Mouse (Mus musculus) lung, embryonic 16.5 days (tissue): ENCODE measurements around the gene Zbtb8a. TPM values are rescaled to one million over a fixed set of nuclear protein-coding genes. Genes with fewer than 3 reads are reported as not detected.

ENCODE experiments used
- ATAC-seq: fragments of 200-750 bp; cut with Nextera tagmentation; 2 replicates; pipeline ENCODE4 v1.8.0; 2017; ENCODE audit warnings: low read depth, mild to moderate bottlenecking, moderate library complexity
- H3K27ac ChIP-seq: fragments of 300-500 bp; sonication (generic); 2 replicates; pipeline ENCODE4 v1.5.1; 2014; ENCODE audit warnings: mild to moderate bottlenecking, control low read depth, low read length
- H3K27me3 ChIP-seq: fragments of 300-500 bp; sonication (generic); 2 replicates; pipeline ENCODE4 v1.6.1; 2014; ENCODE audit warnings: low read depth, low read length, mixed read lengths; ENCODE audit not compliant: control insufficient read depth, insufficient read depth
- H3K36me3 ChIP-seq: fragments of 300-500 bp; sonication (generic); 2 replicates; pipeline ENCODE4 v1.6.1; 2014; ENCODE audit warnings: low read length; ENCODE audit not compliant: control insufficient read depth, insufficient read depth
- H3K4me1 ChIP-seq: fragments of 300-500 bp; sonication (generic); replicated peaks from 2 replicates; pipeline ENCODE4 v1.6.1; 2014; ENCODE audit warnings: low read length, mixed read lengths; ENCODE audit not compliant: control insufficient read depth, insufficient read depth
- H3K4me2 ChIP-seq: fragments of 300-500 bp; sonication (generic); 2 replicates; pipeline ENCODE4 v1.6.1; 2014; ENCODE audit warnings: low read depth, low read length, control low read depth
- H3K4me3 ChIP-seq: fragments of 300-500 bp; sonication (generic); 2 replicates; pipeline ENCODE4 v1.5.1; 2014; ENCODE audit warnings: mild to moderate bottlenecking, low read length, control low read depth
- H3K9ac ChIP-seq: fragments of 300-500 bp; sonication (generic); 2 replicates; pipeline ENCODE4 v1.6.1; 2014; ENCODE audit warnings: low read length, control low read depth
- H3K9me3 ChIP-seq: fragments of 300-500 bp; sonication (generic); 2 replicates; pipeline ENCODE4 v1.6.1; 2016; ENCODE audit warnings: low read length; ENCODE audit not compliant: control insufficient read depth
- WGBS: fragments of 180-500 bp; shearing (Covaris S2); extraction: QIAGEN DNeasy Blood & Tissue Kit; methylation state at CpG from one replicate; pipeline ENCODE4 v1.1.7; 2014; 5-methylcytosine and 5-hydroxymethylcytosine counted together
- polyA plus RNA-seq: library from polyadenylated mRNA; unstranded; fragments of >200 nt; fragmentation: Nextera tagmentation; extraction: Ambion mirVana; gene quantifications from 2 replicates; pipeline ENCODE4 v1.2.1, GENCODE M21; 2015

Zbtb8a gene
- polyA plus RNA-seq, 1 experiment from 2014 or later = 22.0 TPM

DNA sequence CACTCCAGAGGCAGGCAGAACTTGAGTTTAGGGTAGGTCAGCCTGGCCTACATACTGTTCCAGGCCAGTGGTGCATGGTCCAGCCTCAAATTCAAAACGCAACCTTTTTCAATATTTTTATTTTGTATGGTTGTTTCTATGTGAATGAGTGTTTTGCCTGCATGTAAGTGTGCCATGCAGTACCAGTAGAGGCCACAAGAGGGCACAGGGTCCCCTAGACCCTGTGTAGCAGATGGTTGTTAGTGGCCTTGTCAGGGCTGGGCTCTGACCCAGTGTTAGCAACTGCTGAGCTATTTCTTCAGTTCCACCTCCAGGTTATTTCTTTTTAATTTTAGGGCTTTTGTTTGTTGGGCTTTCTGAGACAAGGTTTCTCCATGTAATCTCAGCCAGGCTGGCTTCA, 27.3 kb downstream of the Zbtb8a start:
- no peaks in the 10 kb centered on the region for H3K27me3 ChIP-seq

DNA sequence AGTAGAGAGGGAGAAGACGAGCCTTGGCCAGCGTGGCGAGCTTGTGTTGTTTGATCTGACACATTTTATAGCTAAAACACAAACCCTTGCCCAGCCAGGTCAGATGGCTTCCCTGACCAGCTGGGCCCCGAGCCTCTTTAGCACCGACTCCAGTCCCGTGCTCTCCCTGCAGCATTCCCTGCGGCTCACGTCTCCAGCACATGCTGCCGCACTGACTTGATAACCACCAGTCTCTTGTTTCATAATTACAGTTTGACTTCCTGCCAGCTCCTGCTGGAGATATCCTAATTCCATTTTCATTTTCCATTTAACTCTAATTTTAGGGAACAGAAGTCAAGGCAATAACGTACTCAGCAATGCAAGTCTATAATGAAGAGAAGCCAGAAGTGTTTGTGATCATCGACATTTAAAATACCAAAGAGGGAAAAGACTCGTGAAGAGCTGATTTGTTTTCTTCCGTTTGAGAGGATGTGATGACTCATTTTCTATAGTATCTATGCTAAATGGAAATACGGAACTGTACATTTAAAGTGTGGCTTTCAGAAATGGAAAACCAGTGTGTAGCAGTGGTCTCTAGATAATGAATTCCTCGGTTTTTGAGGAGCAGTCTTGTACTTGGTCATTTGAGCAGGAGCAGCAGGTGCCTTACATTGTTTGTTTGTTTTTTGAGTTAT, 31.3 kb downstream of the Zbtb8a start:
- no peak overlapping the region for H3K4me2 ChIP-seq
- no peak overlapping the region for H3K9ac ChIP-seq
- no peak overlapping the region for H3K27ac ChIP-seq
- H3K36me3 ChIP-seq = peaks cover 17% of the 10 kb centered on the region
- H3K9me3 ChIP-seq = no peaks in the 10 kb centered on the region
- ATAC-seq = no peak
- no peak overlapping the region for H3K4me3 ChIP-seq
- 66% methylated on average over 15 of the region's 15 CpGs for WGBS
- H3K27me3 ChIP-seq = no peaks in the 10 kb centered on the region
- no peaks in the 10 kb centered on the region for H3K4me1 ChIP-seq

More for the DNA sequence above, 27.3 kb downstream of the Zbtb8a start:
- no peaks in the 10 kb centered on the region for H3K9me3 ChIP-seq
- no peak overlapping the region for H3K27ac ChIP-seq
- no peak overlapping the region for H3K9ac ChIP-seq
- no peak overlapping the region for H3K4me3 ChIP-seq
- no peaks in the 10 kb centered on the region for H3K4me1 ChIP-seq
- no peak overlapping the region for H3K4me2 ChIP-seq
- ATAC-seq = peak; percentile 88
- 5% methylated on average over 1 of the region's 1 CpGs for WGBS
- peaks cover 13% of the 10 kb centered on the region for H3K36me3 ChIP-seq

DNA sequence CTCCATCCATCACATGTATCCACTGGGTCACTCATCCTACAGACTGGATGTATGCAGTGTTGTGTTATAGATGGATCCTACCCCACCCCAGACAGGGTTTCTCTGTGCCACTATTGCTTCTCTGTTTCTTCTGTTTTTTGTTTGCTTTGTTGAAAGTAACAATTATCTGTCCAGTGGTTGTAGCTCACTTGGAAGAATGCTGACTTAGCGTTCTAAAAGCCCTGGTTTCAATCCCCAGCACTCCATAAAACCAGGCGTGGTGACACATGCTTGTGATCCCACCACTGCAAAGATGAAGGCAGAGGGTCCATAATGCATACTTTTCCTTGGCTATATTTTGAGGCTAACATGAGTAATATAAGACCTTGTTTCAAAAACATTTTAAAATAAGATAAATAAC, 35.2 kb downstream of the Zbtb8a start:
- no peak overlapping the region for H3K4me2 ChIP-seq
- no peaks in the 10 kb centered on the region for H3K4me1 ChIP-seq
- H3K36me3 ChIP-seq = peaks cover 19% of the 10 kb centered on the region
- WGBS = 69% methylated on average over 2 of the region's 2 CpGs
- H3K9me3 ChIP-seq = no peaks in the 10 kb centered on the region
- no peak for ATAC-seq
- H3K9ac ChIP-seq = no peak overlapping the region
- H3K27ac ChIP-seq = no peak overlapping the region
- no peaks in the 10 kb centered on the region for H3K27me3 ChIP-seq
- H3K4me3 ChIP-seq = no peak overlapping the region

DNA sequence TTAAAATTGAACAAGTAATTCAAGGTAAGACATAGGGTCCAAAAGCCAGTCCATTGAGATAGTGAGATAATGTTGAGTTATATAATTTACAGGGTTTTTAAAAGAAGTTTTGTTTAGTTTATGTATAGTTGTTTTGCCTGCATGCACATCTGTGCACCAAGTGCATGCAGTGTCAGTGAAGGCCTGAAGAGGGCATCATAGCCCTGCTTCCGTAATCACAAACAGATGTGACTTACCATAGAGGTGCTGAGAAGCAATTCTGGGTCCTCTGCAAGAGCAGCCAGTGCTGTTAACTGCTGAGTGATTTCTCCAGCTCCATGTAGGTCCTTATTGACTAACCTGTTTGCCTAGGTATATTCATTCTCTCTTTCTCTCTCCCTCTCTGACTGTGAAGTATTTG, 36.0 kb downstream of the Zbtb8a start:
- 87% methylated on average over 1 of the region's 1 CpGs for WGBS
- no peak overlapping the region for H3K4me3 ChIP-seq
- peaks cover 19% of the 10 kb centered on the region for H3K36me3 ChIP-seq
- no peaks in the 10 kb centered on the region for H3K27me3 ChIP-seq
- H3K4me1 ChIP-seq = no peaks in the 10 kb centered on the region
- H3K27ac ChIP-seq = no peak overlapping the region
- no peak overlapping the region for H3K9ac ChIP-seq
- no peaks in the 10 kb centered on the region for H3K9me3 ChIP-seq
- no peak for ATAC-seq
- H3K4me2 ChIP-seq = no peak overlapping the region

DNA sequence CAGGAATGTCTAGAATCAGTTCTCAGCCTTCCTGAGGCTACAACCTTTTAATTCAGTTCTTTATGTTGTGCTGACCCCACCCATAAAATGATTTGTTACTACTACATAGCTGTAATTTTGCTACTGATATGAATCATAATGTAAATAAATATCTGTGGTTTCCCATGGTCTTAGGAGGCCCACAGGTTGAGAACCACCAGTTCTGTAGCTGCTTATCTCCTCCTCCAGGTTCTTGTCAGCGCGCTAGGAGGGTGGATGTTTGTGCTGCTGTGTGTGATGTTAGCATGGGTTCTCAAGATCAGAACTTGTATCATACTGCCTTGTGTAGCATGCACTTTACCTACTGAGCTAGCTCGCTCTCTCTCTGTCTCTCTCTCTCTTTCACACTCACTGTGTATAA, 38.2 kb downstream of the Zbtb8a start:
- H3K4me1 ChIP-seq = no peaks in the 10 kb centered on the region; the same call in 1 of the 2 replicates
- 89% methylated on average over 3 of the region's 3 CpGs for WGBS
- no peaks in the 10 kb centered on the region for H3K27me3 ChIP-seq
- no peaks in the 10 kb centered on the region for H3K9me3 ChIP-seq
- H3K4me3 ChIP-seq = no peak overlapping the region
- H3K9ac ChIP-seq = no peak overlapping the region
- peaks cover 14% of the 10 kb centered on the region for H3K36me3 ChIP-seq
- no peak overlapping the region for H3K4me2 ChIP-seq
- no peak overlapping the region for H3K27ac ChIP-seq
- no peak for ATAC-seq

DNA sequence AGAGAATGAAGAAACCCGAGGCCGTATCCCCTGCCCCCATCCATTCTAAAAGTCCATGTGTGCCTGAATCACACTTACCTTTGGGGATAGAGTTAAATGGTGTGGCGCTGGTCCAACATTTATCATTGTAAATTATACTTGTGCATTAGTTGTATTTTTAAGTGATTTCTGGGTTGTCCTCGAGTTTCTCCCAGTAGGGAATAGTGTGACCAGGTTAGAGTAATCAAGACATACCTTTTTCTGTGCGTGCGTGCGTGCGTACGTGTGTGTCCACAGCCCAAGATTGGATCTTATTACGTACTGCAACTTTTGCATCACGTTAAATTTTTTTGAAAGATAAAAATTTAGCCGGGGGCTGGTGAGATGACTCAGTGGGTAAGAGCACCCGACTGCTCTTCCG, 41.6 kb downstream of the Zbtb8a start:
- 37% methylated on average over 14 of the region's 14 CpGs for WGBS
- Histone ChIP-seq H3K4me3 (peak overlapping the region; percentile 97), H3K4me2 (peak overlapping the region; percentile 86), H3K4me1 (peaks cover 21% of the 10 kb centered on the region), H3K27me3 (no peaks in the 10 kb centered on the region), H3K9me3 (no peaks in the 10 kb centered on the region), H3K36me3 (peaks cover 5% of the 10 kb centered on the region), H3K27ac (peak overlapping the region; percentile 100), H3K9ac (peak overlapping the region; percentile 82)
- no peak for ATAC-seq

DNA sequence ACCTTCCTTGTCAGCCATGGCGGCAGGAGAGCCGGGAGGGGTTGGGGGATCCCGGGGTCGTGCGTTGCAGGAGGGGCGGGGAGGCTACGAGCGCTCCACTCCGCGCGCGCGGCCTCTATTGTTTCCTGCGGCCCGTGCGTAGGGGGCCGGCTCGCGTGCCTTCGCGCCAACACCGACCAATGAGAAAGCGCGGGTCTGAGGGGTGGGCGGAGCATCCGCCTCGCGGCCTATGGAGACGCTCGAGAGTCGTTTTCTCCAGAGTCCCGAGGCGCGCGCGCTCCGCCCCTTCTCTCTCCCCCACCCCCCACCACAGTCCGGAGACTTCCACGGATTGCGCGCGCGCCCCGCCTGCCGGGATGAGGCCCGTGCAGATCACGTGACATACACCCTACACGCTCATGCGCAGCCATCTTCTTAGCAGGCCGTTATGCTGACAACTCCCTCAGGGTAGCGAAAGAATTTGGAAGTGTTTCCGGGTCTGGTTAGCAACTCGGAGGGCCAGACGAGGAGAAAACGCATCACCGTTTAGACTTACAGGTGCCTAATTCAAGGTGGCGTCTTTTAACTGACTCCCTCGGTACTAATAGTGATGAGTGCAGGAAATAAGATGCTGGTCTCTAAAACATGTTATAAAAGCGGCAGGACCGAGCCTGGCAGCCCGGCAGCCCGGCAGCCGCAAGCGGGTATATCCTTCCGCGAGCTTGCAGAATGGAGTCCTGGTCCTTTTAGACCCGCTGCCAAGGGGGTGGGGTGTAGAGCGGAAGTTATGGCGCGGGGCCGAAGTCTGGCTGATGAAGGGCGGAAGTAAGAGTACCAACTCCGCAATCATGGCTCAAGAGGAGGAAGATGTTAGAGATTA, 42.5 kb downstream of the Zbtb8a start, which contains the start of the genes Rbbp4 and Zbtb8os:
Rbbp4 (minus strand) TSS at position 155 of the 859 bp plus-strand sequence.
Zbtb8os (plus strand) TSS at position 480 of the 859 bp plus-strand sequence.
- Histone ChIP-seq H3K4me3 (peak within 1 kb of the TSS; percentile 97), H3K9me3 (no peaks in the 10 kb centered on the region), H3K27me3 (no peaks in the 10 kb centered on the region), H3K27ac (peak within 1 kb of the TSS; percentile 100), H3K4me2 (peak within 1 kb of the TSS; percentile 86), H3K9ac (peak within 1 kb of the TSS; percentile 98), H3K4me1 (peaks cover 21% of the 10 kb centered on the region), H3K36me3 (peaks cover 6% of the 10 kb centered on the region)
- under 1% methylated on average over 72 of the region's 73 CpGs for WGBS
- peak; percentile 98 for ATAC-seq

DNA sequence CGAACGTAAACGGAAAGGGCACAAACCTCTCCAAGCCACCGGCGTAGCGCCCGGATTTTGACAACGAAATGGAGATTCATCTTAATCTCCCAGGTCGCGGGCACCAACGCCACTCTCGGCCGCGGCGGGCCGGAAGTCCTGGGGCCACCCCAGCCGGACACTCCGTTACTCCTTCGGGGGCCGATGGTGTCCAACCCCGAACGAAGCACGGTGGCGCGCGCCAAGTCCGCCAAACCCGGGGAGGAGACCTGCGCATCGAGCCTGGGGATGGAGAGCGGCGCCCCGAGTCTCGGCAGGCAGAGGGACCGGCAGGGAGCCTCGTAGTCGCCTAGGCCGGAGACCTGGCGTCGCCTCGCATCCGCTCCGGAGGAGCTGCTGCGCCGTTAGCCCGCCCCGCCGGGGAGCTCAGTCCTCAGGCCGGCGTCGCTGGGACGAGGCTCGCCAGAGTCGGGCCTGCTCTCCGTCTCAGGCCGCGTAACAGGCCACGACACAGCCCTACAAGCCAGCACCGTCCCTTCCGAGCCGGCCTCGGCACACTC, 43.2 kb downstream of the Zbtb8a start:
- under 1% methylated on average over 53 of the region's 62 CpGs for WGBS
- peak; percentile 24 for ATAC-seq
- peak overlapping the region; percentile 98 for H3K27ac ChIP-seq

DNA sequence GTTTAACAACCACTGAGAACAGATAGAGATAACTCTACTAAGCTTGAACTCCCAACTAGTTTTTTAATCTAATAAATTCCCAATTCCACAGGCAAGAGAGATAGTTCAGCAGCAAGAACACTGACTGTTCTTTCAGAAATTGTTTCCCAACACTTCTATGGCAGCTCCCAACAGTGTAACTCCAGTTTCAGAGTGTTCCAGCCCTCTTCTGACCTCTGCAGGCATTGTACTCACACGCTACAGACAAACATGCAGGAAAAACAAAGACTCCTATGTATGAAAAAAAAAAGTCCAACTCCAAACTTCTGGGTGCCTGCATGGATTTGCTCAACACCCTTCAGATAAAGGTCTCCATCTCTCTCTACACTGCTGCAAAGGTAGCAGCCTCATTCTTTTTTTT, 45.1 kb downstream of the Zbtb8a start:
- Histone ChIP-seq H3K36me3 (peaks cover 16% of the 10 kb centered on the region), H3K27ac (no peak overlapping the region), H3K27me3 (no peaks in the 10 kb centered on the region), H3K4me3 (peak overlapping the region; percentile 23), H3K4me2 (peak overlapping the region; percentile 60), H3K9ac (peak overlapping the region; percentile 34), H3K4me1 (peaks cover 21% of the 10 kb centered on the region), H3K9me3 (no peaks in the 10 kb centered on the region)
- no peak for ATAC-seq
- WGBS = 18% methylated on average over 1 of the region's 1 CpGs

More for the DNA sequence above, 43.2 kb downstream of the Zbtb8a start:
- Histone ChIP-seq H3K4me3 (peak overlapping the region; percentile 97), H3K27me3 (no peaks in the 10 kb centered on the region), H3K4me1 (peaks cover 21% of the 10 kb centered on the region), H3K9me3 (no peaks in the 10 kb centered on the region), H3K4me2 (peak overlapping the region; percentile 60), H3K36me3 (peaks cover 6% of the 10 kb centered on the region), H3K9ac (peak overlapping the region; percentile 98)
